Mouse (Mus musculus) Muller cell, postnatal 12 days (primary cell): ENCODE results near the gene Oxct2b.
A peak's percentile ranks its signal among the peaks of the same experiment; 100 is the strongest.
"Not testable (repeated sequence)": the region's sequence is repeated elsewhere in the genome, so short reads cannot be mapped to it uniquely, and the experiment has no call there.

Experiments used
- DNase-seq: peaks from one replicate; pipeline ENCODE4 v3.0.0-alpha.2; 2015; ENCODE audit errors: inconsistent ontology term

Gene Oxct2b

GRCm38 (mm10) chr4:123116011-123116410 is at the start of gene Oxct2b:
Gene Oxct2b (plus strand): TSS chr4:123116266.
- DNase-seq = no peak

DNA sequence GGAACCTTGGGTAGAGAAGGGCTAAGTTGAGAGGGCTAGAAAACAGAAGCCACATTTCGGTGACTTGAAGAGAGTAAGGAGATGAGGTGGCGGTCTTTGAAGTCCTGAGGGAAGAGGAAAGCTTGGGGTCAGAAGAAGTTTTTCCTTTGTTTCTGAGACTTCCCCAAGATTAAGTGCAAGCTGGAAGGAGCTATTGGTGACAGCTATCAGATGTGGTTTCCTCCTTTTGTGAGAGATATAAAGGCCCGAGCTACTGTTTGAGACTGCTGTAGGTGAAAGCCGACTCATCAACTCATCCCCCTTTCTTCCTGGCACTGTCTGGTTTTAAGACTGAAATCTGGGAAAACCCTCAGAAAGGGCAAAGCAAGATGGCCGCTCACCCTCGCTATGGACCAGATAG is 47.4 kb upstream of the Oxct2b start:
- no peak for DNase-seq

GRCm38 (mm10) chr4:123071266-123071966 is 44.6 kb upstream of the Oxct2b start:
- DNase-seq = peak; percentile 15

- no peak for DNase-seq
Measured at GRCm38 (mm10) chr4:123076928-123077327, 39.1 kb upstream of the Oxct2b start.

- no peak for DNase-seq
Measured at GRCm38 (mm10) chr4:123078231-123078630, 37.8 kb upstream of the Oxct2b start.

DNA sequence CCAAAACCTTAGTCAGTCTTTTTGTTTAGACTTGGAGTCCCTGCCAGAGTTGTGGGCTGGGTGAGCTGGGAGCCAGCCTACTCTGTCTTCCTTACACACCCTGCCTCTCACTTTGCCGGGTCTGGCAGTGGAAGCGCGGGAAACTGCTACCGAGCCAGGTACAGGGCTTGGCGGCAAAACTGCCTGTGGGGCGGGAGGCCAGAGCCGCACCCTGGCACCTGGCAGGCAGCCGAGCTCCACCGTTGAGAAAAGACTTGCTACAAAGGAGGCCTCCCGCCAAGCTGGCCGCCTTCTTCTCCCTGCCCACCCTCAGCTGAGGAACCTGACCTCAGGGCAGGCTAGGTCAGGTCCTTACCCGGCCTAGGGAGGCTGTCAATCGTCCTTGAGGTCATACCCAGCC is 35.3 kb upstream of the Oxct2b start:
- no peak for DNase-seq

DNA sequence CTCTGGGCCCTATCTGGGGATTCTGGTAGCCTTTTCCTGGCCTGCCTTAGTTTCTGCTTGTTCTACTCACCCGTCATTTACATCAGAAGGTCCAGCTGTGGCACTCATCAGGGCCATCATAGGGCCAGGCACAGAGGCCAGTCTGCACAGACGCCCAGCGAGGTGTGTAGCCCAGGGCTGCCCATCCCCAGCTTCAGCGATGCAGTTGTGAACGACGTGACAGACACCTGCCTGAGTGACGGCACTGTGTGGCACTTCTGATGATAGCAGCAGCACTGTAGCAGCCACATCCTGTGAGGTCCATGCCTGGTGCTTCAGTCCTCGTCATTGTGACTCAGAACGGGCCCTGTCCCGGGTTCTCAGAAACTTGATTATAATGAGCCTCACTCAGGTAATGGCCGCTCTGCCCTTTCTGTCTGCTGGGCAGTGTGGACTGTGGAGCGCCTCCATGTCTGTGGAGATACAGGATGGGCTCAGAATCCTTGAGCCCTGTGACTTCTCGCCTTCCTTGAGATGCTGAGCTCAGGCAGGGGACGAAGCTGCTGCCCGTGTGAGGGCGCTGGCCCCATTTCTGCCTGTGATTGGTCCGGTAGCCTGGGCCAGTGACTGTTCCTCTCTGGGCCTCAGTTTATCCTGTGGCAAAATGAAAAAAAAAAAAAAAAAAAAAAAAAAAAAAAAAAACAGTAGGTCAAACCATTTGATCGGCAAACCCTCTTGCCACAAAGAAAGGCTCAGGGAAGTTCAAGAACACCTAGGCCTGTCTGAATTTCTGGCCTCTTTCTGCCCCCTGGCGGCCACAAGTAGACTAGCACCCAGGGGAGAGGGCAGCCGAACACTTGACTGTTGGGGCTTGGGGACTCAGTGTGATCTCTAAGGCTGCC is 33.5 kb upstream of the Oxct2b start:
- peak; percentile 56 for DNase-seq

DNA sequence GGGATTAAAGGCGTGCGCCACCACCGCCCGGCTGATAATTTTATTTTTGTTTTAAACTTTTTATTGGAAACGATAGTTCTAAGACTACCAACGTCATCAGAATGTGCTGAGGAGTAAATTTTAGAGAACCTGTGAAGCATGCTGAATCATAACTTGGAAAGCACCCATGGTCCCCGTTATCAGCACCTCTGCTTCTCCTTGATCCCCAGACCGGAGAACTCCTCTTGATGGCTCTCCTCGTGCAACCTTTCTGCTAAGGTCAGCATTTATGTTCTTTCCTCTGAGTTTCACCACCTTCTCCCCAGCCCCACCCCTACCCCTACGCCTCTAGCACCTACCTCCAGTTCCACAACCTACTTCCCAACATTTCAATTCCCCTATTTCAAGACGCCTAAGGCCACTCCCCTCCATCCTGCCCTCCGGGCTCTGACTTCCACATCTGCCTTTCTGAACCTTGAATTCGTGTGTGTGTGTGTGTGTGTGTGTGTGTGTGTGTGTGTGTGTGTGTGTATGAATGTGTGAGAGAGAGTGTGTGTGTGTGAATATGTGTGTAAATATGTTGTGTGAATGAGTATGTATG is 32.7 kb upstream of the Oxct2b start:
- no peak for DNase-seq

- no peak for DNase-seq
Measured at GRCm38 (mm10) chr4:123085290-123085689, 30.8 kb upstream of the Oxct2b start.

GRCm38 (mm10) chr4:123086381-123086780 is 29.7 kb upstream of the Oxct2b start:
- DNase-seq = no peak

DNA sequence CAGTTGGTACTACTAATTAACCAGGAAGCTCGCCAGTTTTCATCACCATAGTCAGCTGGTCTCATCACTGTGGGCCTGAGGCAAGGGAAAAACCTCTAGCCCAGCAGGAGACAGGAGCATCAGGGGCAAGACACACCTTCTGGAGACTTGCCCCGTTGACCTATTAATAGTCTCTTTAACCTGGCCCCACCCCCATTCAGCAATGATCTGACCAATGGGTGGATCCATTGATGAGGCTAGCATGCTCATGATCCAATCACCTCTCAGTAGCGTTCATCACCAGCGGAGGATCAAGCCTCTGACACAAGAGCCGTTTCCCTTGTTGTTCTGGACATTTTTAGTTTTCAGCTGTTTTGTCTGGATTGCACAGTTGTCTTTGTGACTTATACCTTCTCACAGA is 23.4 kb upstream of the Oxct2b start:
- DNase-seq = no peak

DNA sequence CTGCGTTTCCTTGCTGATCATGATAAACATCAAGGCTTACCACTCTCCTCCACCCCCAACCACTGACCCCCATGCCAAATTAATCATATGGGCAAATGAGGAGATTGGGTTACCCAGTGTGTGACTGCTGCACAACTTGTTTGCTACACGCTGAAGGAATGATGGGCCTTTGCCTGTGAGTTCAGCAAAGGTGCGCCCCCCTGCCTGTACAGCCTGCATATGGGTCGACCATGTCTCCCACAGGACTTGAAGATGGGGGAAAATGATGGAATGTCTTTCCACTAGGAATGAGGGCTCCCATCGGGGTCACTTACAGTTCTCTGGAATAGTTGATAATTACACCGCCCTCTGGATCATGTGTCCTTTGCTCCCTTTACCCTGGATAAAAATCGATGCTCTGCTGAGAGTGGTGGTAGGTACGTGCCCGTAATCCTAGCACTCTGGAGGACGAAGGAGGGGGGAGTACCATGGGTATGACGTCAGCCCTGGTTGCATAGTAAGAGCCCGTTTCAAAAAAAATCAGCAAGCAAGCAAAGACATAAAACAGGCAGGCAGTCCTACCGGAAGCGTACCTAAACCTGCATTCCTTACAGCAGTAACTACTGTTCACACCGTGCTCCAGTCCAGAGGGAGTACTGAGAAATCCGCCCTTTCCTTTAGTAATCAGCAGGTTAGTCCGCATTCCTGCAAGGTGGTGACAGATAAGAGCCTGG is 22.8 kb upstream of the Oxct2b start:
- DNase-seq = no peak

DNA sequence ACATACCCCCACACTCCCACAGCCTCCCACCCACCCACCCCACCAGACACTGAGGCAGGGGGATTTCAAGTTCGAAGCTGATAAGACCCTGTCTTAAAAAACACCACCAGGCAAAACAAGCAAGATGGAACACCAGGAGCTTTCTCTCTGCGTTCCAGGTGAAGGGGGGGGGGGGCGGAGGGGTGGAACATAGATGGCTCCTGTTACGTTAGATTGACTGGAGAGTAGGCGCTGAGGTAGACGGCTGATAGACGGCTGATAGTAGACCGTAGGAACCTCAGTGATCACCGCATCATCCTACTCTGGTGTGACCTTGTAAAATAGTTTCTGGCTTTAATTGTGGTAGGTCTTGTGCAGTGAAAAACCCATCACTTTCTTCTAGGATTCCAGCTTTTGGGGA is 22.2 kb upstream of the Oxct2b start:
- DNase-seq = no peak

- DNase-seq = no peak
Measured at GRCm38 (mm10) chr4:123104651-123105450, 11.2 kb upstream of the Oxct2b start, which contains the start of gene Bmp8b. Gene Bmp8b (plus strand): TSS chr4:123105165.

- no peak for DNase-seq
Measured at GRCm38 (mm10) chr4:123105451-123105790, 10.6 kb upstream of the Oxct2b start.

DNA sequence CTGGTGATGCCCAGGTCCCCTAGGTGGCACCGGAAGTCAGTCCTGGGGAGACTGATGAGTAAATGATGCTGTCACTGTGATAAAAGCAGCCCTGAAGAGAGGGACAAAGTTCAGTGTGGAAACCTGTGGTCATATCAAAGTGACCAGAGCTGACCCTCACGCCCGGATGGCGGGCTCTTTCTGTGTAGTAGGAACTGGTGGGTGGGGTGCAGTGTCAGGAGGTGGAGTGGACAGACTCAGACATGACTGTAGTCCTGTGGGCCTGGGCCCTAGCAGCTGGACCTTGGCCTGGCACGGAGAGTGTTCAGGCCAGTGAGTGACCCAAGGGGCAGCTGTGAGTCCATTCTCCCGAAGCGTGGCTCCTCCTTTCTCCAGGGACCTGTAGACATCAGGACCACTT is 10.1 kb upstream of the Oxct2b start:
- DNase-seq = not testable (repeated sequence)

DNA sequence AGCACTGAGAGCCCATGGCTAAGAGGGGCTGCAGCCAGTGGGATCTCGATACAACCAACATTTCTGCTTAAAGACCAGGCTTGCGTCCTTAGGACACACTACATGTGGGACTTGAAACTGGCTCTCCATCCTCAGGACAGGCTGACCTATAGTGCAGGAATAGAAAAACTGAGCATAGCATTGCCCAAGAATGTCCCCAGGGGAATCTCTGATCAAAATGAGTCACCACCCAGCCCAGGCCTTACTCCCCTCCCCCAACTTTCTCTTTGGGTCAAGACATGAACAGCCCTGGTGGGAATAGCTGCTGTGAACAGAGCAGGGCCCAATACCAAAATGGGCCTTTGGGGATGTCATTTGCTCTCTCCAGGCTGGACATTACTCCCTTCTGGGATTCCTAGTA is 9.2 kb upstream of the Oxct2b start:
- DNase-seq = no peak

GRCm38 (mm10) chr4:123108056-123108455 is 8.0 kb upstream of the Oxct2b start:
- no peak for DNase-seq

DNA sequence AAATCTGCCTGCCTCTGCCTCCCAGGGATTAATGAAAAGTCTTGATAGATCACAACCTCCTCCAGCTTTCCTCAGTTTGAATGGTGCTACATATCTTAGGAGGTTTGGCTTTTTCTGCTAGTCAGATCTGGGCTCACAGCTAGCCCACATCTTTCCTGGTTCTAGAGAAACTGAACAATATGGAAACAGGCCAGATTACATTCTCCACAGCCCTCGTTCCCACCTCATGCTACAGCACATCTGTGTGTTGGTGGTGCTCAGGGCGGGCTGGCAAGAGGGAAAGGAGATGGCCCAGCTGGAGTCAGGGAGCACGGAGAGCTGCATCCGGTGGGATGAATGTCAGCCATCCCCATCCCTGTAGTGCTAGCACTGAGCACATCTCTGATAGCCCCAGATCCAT is 5.3 kb upstream of the Oxct2b start:
- DNase-seq = no peak

DNA sequence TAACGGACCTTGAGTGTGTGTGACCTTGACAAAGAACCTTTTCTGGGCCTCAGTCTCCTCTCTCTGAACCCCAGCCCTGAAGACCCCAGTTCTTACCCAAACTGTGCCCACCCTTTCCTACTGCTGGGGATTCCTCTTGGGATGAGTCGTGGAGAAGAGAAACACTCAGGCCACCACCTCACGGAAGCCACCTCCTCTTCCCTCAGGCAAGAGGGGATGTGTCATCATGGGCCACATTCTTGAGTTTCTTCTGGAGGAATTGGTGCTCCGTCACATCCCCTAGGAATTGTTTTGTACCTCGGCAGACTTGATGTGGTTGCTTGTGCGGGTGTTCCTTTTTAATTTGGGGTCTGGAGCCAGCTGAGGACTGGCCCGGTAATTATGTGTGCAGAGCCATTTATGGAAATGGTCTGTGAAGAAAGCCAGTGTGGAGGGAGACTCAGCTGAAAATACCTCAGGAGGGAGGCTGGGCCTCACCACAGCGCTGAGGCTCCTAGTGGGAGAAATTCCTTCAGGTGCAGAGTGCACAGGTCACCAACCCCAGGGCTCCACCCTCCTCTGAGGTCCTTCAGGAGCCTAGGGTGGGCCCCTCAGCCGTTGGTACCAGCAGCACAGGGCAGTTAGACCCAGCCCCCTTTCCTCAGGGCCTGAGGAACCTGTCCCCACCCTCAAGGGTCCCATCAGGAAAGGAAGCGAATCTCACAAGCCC is 4.6 kb upstream of the Oxct2b start:
- peak; percentile 30 for DNase-seq
